Mouse (Mus musculus): ENCODE measurements at regions not wholly inside any gene's neighbourhood (a gene's known extent, or its start where the extent isn't known, plus 50 kb on each side); places are given as distances from the start of the nearest gene placed in this dataset.

GRCm38 (mm10) chr3:82636666-82637065 lies 88.8 kb upstream of the Npy2r start:
- TF ChIP-seq CTCF (IDR thresholded peaks at IDR 0.05; ENCODE audit: borderline replicate concordance, control insufficient read depth, extremely low read depth, insufficient read depth, low read length, poor library complexity) (no peak), POLR2A (IDR thresholded peaks at IDR 0.05; ENCODE audit: control insufficient read depth, extremely low read depth, insufficient read depth, low read length, poor library complexity) (no peak)
